Mouse (Mus musculus) brown adipose tissue, adult 24 weeks (tissue): ENCODE results near the gene Gm12569. TPM values are rescaled to one million over a fixed set of nuclear protein-coding genes. Genes with fewer than 3 reads are reported as not detected.

Experiments
- H3K27ac ChIP-seq: fragments of 200-500 bp; replicated peaks from 2 replicates; pipeline ENCODE4 v1.5.1; 2012; ENCODE audit warnings: low read depth, mild to moderate bottlenecking, low read length
- H3K4me1 ChIP-seq: fragments of 200-500 bp; 2 replicates; pipeline ENCODE4 v1.6.1; 2012; ENCODE audit warnings: low read length, mixed read lengths; ENCODE audit not compliant: control insufficient read depth, insufficient read depth, insufficient read length
- H3K4me3 ChIP-seq: fragments of 200-500 bp; 2 replicates; pipeline ENCODE4 v1.5.1; 2012; ENCODE audit warnings: low read depth, mild to moderate bottlenecking, low read length, moderate library complexity; ENCODE audit not compliant: insufficient read depth
- polyA plus RNA-seq: library from polyadenylated mRNA; stranded (reverse); fragments of >200 nt; gene quantifications from 2 replicates; pipeline ENCODE4 v1.2.4, GENCODE M21; 2012; ENCODE audit not compliant: missing spikeins, insufficient read depth, insufficient read length

The Gm12569 gene
- polyA plus RNA-seq, 1 experiment = not detected

GRCm38 (mm10) chr11:51274418-51274817 is 54.1 kb downstream of the Gm12569 start:
- no peak overlapping the region for H3K27ac ChIP-seq
- H3K4me3 ChIP-seq = no peak overlapping the region
- H3K4me1 ChIP-seq = no peaks in the 10 kb centered on the region

Other genes with a start within 250 kb of the Gm12569 start
- not detected in 2 replicates for gene Olfr1377, start 238.5 kb upstream of the Gm12569 start, polyA plus RNA-seq
- not detected in 2 replicates for gene Olfr51, start 216.9 kb upstream of the Gm12569 start, polyA plus RNA-seq
- not detected in 2 replicates for gene Olfr54, start 206.2 kb upstream of the Gm12569 start, polyA plus RNA-seq
- gene Olfr1375, start 172.4 kb upstream of the Gm12569 start, polyA plus RNA-seq = not detected in 2 replicates
- gene Zfp354a, start 161.2 kb upstream of the Gm12569 start, polyA plus RNA-seq = 1.6 and 2.6 TPM in 2 replicates
- 27.7 and 40.0 TPM in 2 replicates for gene Clk4, start 41.3 kb downstream of the Gm12569 start, polyA plus RNA-seq
- 3.0 and 3.2 TPM in 2 replicates for gene BC049762, start 42.6 kb downstream of the Gm12569 start, polyA plus RNA-seq
- gene Col23a1, start 69.4 kb downstream of the Gm12569 start, polyA plus RNA-seq = 2.3 and 3.6 TPM in 2 replicates